Mouse (Mus musculus) heart, adult 18-20 months (tissue): ENCODE measurements at regions not wholly inside any gene's neighbourhood (a gene's known extent, or its start where the extent isn't known, plus 50 kb on each side); places are given as distances from the start of the nearest gene placed in this dataset.

Experiments
- DNase-seq, 2 experiments: peaks; one replicate each; pipeline ENCODE4 v3.0.0; 2021 to 2022; ENCODE audit warnings: mixed read lengths in 1 of 2

DNA sequence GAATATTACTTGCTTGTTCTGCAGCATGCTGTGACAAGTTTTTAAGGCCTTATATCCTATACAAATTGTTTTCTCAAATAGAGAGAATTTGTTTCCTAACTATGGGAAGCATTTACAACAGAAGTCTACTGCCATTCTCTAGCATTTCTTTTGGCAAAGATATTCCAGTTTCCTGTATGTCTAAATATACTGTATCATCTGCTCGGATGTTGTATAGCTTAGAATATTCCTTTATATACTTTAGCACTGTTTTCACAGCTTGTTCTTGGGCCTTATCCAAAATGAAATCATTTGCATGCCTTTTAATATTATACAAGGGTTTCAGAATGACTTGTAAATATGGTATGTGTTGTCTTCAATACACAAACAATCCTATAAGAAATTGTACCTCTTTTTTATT, 92.1 kb upstream of the Ins2 start:
- no peak for DNase-seq

DNA sequence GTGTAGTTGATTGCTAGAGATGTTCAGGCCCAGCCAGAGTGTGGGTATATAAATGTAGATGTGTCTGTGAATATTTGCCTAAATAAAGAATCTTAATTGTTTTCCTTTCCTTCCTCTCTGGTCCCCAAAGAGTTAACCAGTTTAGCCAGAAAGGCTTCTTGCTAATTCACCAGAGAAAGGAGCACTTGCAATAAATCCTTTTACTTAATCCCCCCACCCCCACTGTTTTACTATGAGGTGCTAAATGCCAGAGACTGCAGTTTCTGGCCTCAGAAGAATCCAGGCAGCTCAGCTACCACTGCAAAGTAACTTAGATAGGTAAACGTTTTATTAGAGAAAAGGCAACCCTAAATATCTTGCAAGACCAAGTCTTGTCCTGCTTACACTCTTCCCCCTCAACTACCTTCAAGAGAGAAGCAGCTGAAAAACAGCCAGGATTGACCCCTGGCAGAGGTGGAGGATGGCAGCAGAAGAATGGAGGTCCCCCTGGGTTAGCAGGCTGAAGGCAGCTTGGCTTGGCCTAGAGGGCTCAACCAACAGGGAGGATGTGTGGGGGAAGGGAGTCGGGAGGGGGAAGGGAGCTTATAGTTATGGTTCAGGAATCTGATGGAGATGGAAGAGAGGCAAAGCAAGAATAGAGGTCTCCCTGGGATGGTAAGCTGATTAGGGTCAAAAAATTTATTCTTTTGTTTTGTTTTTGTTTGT, 87.9 kb upstream of the Ins2 start:
- DNase-seq = no peak

DNA sequence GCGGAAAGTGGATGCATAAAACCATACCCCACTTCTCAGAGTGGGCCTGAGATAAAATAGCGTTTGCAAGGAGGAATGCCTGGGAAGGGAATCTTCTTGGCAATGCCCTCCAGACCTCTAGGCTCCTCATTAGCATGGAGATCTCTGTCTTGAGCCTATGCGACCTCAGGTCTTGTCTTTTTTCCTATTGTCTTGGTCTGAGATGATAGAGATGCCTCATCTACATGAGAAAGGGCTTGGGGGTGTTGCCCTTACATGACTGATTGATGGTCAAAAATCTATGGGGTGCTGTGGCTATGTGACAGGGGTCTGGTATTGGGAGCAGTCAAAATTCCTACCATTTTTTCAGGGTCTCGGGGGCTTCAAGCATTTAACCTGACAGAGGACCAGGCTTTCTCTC, 67.5 kb upstream of the Ins2 start:
- no peak for DNase-seq

DNA sequence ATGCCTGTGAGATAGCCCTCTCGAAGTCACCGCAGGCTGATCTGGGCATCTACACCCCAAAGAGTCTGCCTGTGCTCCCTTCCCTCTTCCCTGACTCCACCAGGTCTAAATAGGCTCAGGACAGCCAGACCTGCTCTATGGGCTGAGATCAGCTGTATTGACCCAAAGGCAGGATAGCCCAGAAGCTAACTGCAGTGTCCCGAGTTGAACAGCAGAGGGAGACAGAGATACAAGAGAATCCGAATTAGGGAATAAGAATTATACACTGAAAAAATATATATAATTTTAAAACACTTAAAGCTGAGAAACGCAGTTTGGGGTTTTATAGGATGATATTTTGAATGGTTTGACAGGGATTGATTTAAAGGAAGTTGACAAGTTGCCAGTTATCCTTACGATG, 56.2 kb upstream of the Ins2 start:
- DNase-seq = peak; percentile 32 to 73

DNA sequence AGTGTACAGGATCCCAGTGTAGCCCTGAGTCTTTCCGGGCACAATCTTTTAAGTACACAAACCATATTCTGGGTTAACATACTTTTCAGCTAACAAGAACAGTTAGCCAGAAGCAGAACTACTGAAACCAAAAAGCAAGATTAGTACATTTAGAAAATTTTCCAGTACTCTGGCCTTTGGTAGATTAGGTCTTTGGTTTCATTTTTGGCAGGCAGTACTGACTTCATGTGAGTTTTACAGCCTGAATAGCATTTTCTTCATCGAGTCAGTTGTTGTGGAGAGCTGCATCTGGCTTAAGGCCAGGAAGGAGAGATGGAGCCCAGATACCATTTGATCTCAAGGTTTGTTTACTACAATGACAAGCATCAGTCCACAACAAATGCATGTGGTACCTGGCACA, 51.3 kb upstream of the Ins2 start:
- DNase-seq = no peak
